Mouse (Mus musculus): ENCODE measurements around the gene Cd163. TPM values are rescaled to one million over a fixed set of nuclear protein-coding genes. Genes with fewer than 3 reads are reported as not detected.

The Cd163 gene
- 0.28 and 0.32 TPM in 2 replicates for polyA plus RNA-seq (2011; ENCODE audit: insufficient read depth, insufficient read length, low read depth, missing spikeins)

GRCm38 (mm10) chr6:124304356-124304755 is at the start of gene Cd163:
Cd163 (plus strand) TSS chr6:124304656.
- Histone ChIP-seq H3K4me3 (ENCODE audit: low read depth, low read length) (no peak within 1 kb of the TSS), H3K9me3 (replicated peaks; ENCODE audit: control insufficient read depth, insufficient read depth, low read length, poor library complexity, severe bottlenecking) (no peaks in the 10 kb centered on the region), H3K9ac (ENCODE audit: low read depth, poor library complexity, severe bottlenecking) (no peak within 1 kb of the TSS), H3K27ac (ENCODE audit: insufficient read depth, low read length) (no peak within 1 kb of the TSS), H3K4me1 (ENCODE audit: control insufficient read depth, insufficient read depth, low read length) (no peaks in the 10 kb centered on the region), H3K27me3 (ENCODE audit: control insufficient read depth, insufficient read depth, low read length, poor library complexity, severe bottlenecking) (no peaks in the 10 kb centered on the region), H3K36me3 (ENCODE audit: control insufficient read depth, insufficient read depth, low read length, poor library complexity, severe bottlenecking) (no peaks in the 10 kb centered on the region)
- TF ChIP-seq CTCF (IDR thresholded peaks at IDR 0.05; ENCODE audit: low read depth, low read length): no peak
- TF ChIP-seq EP300 (IDR thresholded peaks at IDR 0.05; ENCODE audit: insufficient read depth, low read depth, low read length): no peak
- no peak for TF ChIP-seq POLR2A (IDR thresholded peaks at IDR 0.05; ENCODE audit: insufficient read depth, low read length)

GRCm38 (mm10) chr6:124255721-124256470 is 48.6 kb upstream of the Cd163 start:
- TF ChIP-seq CTCF (IDR thresholded peaks at IDR 0.05; ENCODE audit: low read depth, low read length) (no peak), EP300 (IDR thresholded peaks at IDR 0.05; ENCODE audit: insufficient read depth, low read depth, low read length) (no peak), POLR2A (IDR thresholded peaks at IDR 0.05; ENCODE audit: insufficient read depth, low read length) (no peak)
- Histone ChIP-seq H3K36me3 (ENCODE audit: control insufficient read depth, insufficient read depth, low read length, poor library complexity, severe bottlenecking) (no peaks in the 10 kb centered on the region), H3K9ac (ENCODE audit: low read depth, poor library complexity, severe bottlenecking) (no peak overlapping the region), H3K27ac (ENCODE audit: insufficient read depth, low read length) (no peak overlapping the region), H3K4me1 (ENCODE audit: control insufficient read depth, insufficient read depth, low read length) (no peaks in the 10 kb centered on the region), H3K27me3 (ENCODE audit: control insufficient read depth, insufficient read depth, low read length, poor library complexity, severe bottlenecking) (no peaks in the 10 kb centered on the region), H3K4me3 (ENCODE audit: low read depth, low read length) (no peak overlapping the region), H3K9me3 (replicated peaks; ENCODE audit: control insufficient read depth, insufficient read depth, low read length, poor library complexity, severe bottlenecking) (no peaks in the 10 kb centered on the region)

GRCm38 (mm10) chr6:124260198-124260931 is 44.1 kb upstream of the Cd163 start:
- TF ChIP-seq EP300 (IDR thresholded peaks at IDR 0.05; ENCODE audit: insufficient read depth, low read depth, low read length) (0 out of 2 replicates have a peak, but pooled peaks have one; percentile 22), CTCF (IDR thresholded peaks at IDR 0.05; ENCODE audit: low read depth, low read length) (peak; percentile 89), POLR2A (IDR thresholded peaks at IDR 0.05; ENCODE audit: insufficient read depth, low read length) (no peak)

GRCm38 (mm10) chr6:124262696-124263095 is 41.8 kb upstream of the Cd163 start:
- no peak overlapping the region for H3K4me3 ChIP-seq (ENCODE audit: low read depth, low read length)
- H3K4me1 ChIP-seq (ENCODE audit: control insufficient read depth, insufficient read depth, low read length): no peaks in the 10 kb centered on the region
- no peaks in the 10 kb centered on the region for H3K9me3 ChIP-seq (replicated peaks; ENCODE audit: control insufficient read depth, insufficient read depth, low read length, poor library complexity, severe bottlenecking)
- no peaks in the 10 kb centered on the region for H3K27me3 ChIP-seq (ENCODE audit: control insufficient read depth, insufficient read depth, low read length, poor library complexity, severe bottlenecking)
- H3K9ac ChIP-seq (ENCODE audit: low read depth, poor library complexity, severe bottlenecking): no peak overlapping the region
- H3K27ac ChIP-seq (ENCODE audit: insufficient read depth, low read length): no peak overlapping the region
- H3K36me3 ChIP-seq (ENCODE audit: control insufficient read depth, insufficient read depth, low read length, poor library complexity, severe bottlenecking): no peaks in the 10 kb centered on the region
- TF ChIP-seq EP300 (IDR thresholded peaks at IDR 0.05; ENCODE audit: insufficient read depth, low read depth, low read length): no peak
- TF ChIP-seq POLR2A (IDR thresholded peaks at IDR 0.05; ENCODE audit: insufficient read depth, low read length): no peak
- TF ChIP-seq CTCF (IDR thresholded peaks at IDR 0.05; ENCODE audit: low read depth, low read length): peak; percentile 79

More at GRCm38 (mm10) chr6:124260198-124260931, 44.1 kb upstream of the Cd163 start:
- no peaks in the 10 kb centered on the region for H3K4me1 ChIP-seq (ENCODE audit: control insufficient read depth, insufficient read depth, low read length)
- no peak overlapping the region for H3K9ac ChIP-seq (ENCODE audit: low read depth, poor library complexity, severe bottlenecking)
- H3K4me3 ChIP-seq (ENCODE audit: low read depth, low read length): no peak overlapping the region
- H3K9me3 ChIP-seq (replicated peaks; ENCODE audit: control insufficient read depth, insufficient read depth, low read length, poor library complexity, severe bottlenecking): no peaks in the 10 kb centered on the region
- H3K36me3 ChIP-seq (ENCODE audit: control insufficient read depth, insufficient read depth, low read length, poor library complexity, severe bottlenecking): no peaks in the 10 kb centered on the region
- H3K27ac ChIP-seq (ENCODE audit: insufficient read depth, low read length): no peak overlapping the region
- no peaks in the 10 kb centered on the region for H3K27me3 ChIP-seq (ENCODE audit: control insufficient read depth, insufficient read depth, low read length, poor library complexity, severe bottlenecking)

GRCm38 (mm10) chr6:124273231-124273880 is 31.1 kb upstream of the Cd163 start:
- Histone ChIP-seq H3K36me3 (ENCODE audit: control insufficient read depth, insufficient read depth, low read length, poor library complexity, severe bottlenecking) (no peaks in the 10 kb centered on the region), H3K9me3 (replicated peaks; ENCODE audit: control insufficient read depth, insufficient read depth, low read length, poor library complexity, severe bottlenecking) (no peaks in the 10 kb centered on the region), H3K4me3 (ENCODE audit: low read depth, low read length) (no peak overlapping the region), H3K27me3 (ENCODE audit: control insufficient read depth, insufficient read depth, low read length, poor library complexity, severe bottlenecking) (no peaks in the 10 kb centered on the region), H3K4me1 (ENCODE audit: control insufficient read depth, insufficient read depth, low read length) (no peaks in the 10 kb centered on the region), H3K27ac (ENCODE audit: insufficient read depth, low read length) (no peak overlapping the region), H3K9ac (ENCODE audit: low read depth, poor library complexity, severe bottlenecking) (no peak overlapping the region)
- TF ChIP-seq EP300 (IDR thresholded peaks at IDR 0.05; ENCODE audit: insufficient read depth, low read depth, low read length): no peak
- TF ChIP-seq POLR2A (IDR thresholded peaks at IDR 0.05; ENCODE audit: insufficient read depth, low read length): no peak
- TF ChIP-seq CTCF (IDR thresholded peaks at IDR 0.05; ENCODE audit: low read depth, low read length): no peak

Data from ES-Bruce4 (cell line).